Mouse (Mus musculus) small intestine, adult 2 months (tissue): ENCODE results near the gene Trhde.

Experiments used
- CTCF ChIP-seq: fragments of 200-500 bp; IDR thresholded peaks from 2 replicates; pipeline ENCODE4 v1.5.1; 2012; ENCODE audit warnings: low read depth, mild to moderate bottlenecking, control low read depth, inconsistent platforms, low read length, moderate library complexity, mixed read lengths; ENCODE audit not compliant: insufficient replicate concordance, insufficient read length; ENCODE audit errors: extremely low read depth
- POLR2A ChIP-seq: fragments of 200-500 bp; IDR thresholded peaks from 2 replicates; pipeline ENCODE4 v1.6.1; 2012; ENCODE audit warnings: low read depth, mild to moderate bottlenecking, control low read depth, inconsistent platforms, low read length, moderate library complexity

GRCm38 (mm10) chr10:114841440-114841839 lies 39.3 kb upstream of the Trhde start:
- TF ChIP-seq CTCF, result no peak
- TF ChIP-seq POLR2A, result no peak
